Mouse (Mus musculus): ENCODE data around the gene 1700013G24Rik.
A peak's percentile ranks its signal among the peaks of the same experiment; 100 is the strongest.
"Not testable (repeated sequence)": the region's sequence is repeated elsewhere in the genome, so short reads cannot be mapped to it uniquely, and the experiment has no call there.

1700013G24Rik gene

DNA sequence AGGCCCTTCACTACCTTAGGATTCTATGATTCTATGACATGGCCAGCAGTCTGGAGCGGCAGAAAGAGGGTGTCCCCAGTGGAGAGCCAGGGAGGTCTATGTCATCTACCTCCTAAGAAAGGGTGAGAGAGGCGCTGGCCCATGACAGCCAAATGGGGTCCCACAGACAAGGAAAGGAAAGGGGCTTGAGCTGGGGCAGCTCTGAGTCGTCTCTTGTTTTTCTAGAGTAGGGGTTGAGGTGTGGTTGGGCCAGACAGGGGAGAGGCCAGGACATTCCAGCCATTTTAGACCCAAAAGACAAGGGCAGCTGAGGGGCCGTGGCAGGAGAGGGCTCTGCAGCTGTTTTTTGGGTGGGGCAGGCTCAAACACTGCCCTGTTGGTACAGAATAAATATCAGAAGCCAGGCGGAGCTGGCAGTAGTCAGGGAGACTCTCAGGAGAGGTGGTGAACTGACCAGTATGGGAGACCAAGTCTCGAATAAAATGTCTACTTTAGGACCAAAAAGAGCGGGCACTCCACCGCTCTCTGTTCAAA is at the start of gene 1700013G24Rik:
Gene 1700013G24Rik, plus strand, starts transcription at position 51 of the 534 bp plus-strand sequence.
- no peak for DNase-seq (ENCODE audit: low spot score in 2 of 2)

- no peak for DNase-seq (ENCODE audit: low spot score in 2 of 2)
Observed at GRCm38 (mm10) chr4:137405571-137405970, 47.5 kb upstream of the 1700013G24Rik start.

- no peak for DNase-seq (ENCODE audit: low spot score in 2 of 2)
Observed at GRCm38 (mm10) chr4:137409691-137410090, 43.4 kb upstream of the 1700013G24Rik start, which contains the start of gene Cela3a. Gene Cela3a, minus strand, starts transcription at chr4:137409791.

- not testable (repeated sequence) for DNase-seq (ENCODE audit: low spot score in 2 of 2)
Observed at GRCm38 (mm10) chr4:137412185-137412709, 40.8 kb upstream of the 1700013G24Rik start.

- no peak for DNase-seq (ENCODE audit: low spot score in 2 of 2)
Observed at GRCm38 (mm10) chr4:137414936-137415335, 38.1 kb upstream of the 1700013G24Rik start.

DNA sequence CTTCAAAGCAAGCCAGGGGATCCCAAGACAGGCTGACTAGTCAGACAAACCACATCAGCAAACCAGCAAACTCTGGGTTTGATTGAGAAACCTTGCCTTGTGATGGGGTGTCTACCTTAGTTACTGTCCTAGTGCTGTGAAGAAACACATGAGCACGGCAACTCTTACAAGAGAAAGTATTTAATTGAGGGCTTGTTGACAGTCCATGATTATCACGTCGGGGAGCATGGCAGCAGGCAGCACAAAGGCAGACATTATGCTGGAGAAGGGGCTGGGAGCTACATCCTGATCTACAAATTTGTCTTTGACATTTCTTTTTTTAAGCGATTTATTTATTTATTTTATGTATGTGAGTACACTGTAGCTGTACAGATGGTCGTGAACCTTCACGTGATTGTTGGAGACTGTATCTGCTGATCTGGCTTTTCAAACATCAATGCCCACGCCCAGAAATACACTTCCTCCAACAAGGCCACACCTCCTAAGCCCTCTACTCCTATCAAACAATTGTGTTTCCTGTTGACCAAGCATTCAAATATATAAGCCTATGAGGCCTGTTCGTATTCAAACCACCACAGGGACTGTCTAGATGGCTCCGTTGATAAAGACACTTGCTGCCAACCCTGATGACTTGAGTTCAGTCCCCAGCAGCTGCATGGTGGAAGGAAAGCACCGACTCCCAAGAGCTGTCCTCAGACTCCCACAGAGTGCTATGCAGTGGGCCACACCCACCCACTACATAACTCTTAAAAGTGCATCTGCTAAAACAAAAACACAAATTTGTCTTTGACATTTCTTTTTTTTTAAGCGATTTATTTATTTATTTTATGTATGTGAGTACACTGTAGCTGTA is 35.1 kb upstream of the 1700013G24Rik start:
- no peak for DNase-seq (ENCODE audit: low spot score in 2 of 2)

DNA sequence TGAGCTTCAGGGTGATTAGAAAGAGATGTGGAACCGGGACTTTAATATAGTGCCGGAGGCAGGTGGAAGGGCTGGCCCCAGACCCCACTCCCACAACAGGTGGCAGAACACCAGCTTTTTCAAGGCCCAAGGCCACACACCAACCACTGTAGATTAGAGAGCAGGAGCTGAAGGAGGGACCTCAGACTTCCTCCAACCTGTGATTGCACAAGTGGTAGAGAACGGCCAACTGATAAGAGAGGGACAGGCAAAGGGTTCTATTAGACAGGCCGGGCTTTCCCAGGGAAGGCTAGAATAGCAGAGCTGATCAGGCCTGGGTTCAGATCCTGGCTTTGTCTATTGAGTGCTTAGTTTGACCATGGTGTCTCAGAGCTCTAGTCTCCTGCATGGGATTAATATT is 22.6 kb upstream of the 1700013G24Rik start, which contains the start of gene Cela3b:
Gene Cela3b, minus strand, starts transcription at position 39 of the 400 bp plus-strand sequence.
- no peak for DNase-seq (ENCODE audit: low spot score in 2 of 2)

GRCm38 (mm10) chr4:137432700-137433550 is 20.2 kb upstream of the 1700013G24Rik start:
- DNase-seq (ENCODE audit: low spot score in 2 of 2): not testable (repeated sequence)

- DNase-seq (ENCODE audit: low spot score in 2 of 2): no peak
Observed at GRCm38 (mm10) chr4:137436979-137437669, 16.0 kb upstream of the 1700013G24Rik start.

- peak in 1 of 2 experiments; percentile 21 for DNase-seq (ENCODE audit: low spot score in 2 of 2)
Observed at GRCm38 (mm10) chr4:137438842-137439241, 14.2 kb upstream of the 1700013G24Rik start.

DNA sequence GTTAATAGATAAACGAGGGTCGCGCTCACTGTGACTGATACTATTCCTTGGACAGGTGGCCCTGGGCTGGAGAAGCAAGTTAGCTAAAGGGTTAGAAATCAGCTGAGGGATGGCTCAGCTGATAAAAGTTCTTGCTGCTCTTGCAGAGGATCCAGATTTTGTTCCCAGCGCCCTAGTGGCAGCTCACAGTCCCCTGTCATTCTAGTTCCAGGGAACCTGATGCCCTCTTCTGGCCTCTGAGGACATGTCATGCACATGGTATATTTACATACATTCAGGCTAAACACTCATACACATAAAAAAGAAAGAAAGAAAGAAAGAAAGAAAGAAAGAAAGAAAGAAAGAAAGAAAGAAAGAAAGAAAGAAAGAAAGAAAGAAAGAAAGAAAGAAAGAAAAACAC is 11.8 kb upstream of the 1700013G24Rik start:
- DNase-seq (ENCODE audit: low spot score in 2 of 2): no peak

DNA sequence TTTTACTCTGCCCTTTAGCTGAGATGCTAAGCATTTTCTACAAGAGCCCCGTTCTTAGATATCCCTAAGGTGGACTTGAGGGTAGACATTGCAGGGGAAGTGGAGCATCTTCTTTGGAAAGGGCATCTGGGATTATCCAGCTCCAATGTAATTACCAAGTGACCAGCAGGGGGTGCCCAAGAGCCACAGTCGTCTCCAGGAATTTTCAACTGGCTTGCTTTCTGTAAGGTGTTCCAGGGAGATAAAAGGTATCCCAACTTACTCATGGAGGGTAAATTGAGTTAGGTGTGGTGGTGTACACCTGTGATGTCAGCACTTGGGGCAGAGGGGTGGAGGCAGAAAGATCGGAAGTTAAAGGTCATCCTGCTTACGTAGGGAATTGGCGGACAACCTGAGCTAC is 9.5 kb upstream of the 1700013G24Rik start:
- peak; percentile 59 to 87 for DNase-seq (ENCODE audit: low spot score in 2 of 2)

- DNase-seq (ENCODE audit: low spot score in 2 of 2): no peak
Observed at GRCm38 (mm10) chr4:137445881-137446280, 7.2 kb upstream of the 1700013G24Rik start.

GRCm38 (mm10) chr4:137447363-137448196 is 5.5 kb upstream of the 1700013G24Rik start:
- no peak for DNase-seq (ENCODE audit: low spot score in 2 of 2)

DNA sequence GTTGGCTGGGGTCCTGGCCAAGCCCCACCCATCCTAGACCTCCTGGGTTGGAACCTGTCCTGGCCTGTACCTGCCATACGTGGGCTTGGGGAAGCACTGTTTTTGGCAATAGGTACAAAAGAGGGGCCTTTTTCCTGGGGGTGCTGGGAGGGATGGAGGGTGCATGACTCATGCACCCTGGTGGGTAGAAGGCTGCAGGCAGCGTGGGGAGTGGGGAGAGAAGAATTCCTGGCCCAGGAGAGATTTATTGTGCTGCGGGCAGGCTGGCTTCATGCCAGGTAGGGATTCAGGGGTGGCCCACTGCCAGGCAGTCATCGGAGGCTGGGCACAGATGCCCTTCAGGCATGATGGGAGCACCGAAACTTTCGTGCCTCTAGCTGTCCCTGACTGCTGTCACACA is 4.9 kb upstream of the 1700013G24Rik start:
- peak in 1 of 2 experiments; percentile 60 for DNase-seq (ENCODE audit: low spot score in 2 of 2)

- DNase-seq (ENCODE audit: low spot score in 2 of 2): no peak
Observed at GRCm38 (mm10) chr4:137448641-137449040, 4.4 kb upstream of the 1700013G24Rik start.

- DNase-seq (ENCODE audit: low spot score in 2 of 2): no peak
Observed at GRCm38 (mm10) chr4:137449132-137449531, 4.0 kb upstream of the 1700013G24Rik start.

DNA sequence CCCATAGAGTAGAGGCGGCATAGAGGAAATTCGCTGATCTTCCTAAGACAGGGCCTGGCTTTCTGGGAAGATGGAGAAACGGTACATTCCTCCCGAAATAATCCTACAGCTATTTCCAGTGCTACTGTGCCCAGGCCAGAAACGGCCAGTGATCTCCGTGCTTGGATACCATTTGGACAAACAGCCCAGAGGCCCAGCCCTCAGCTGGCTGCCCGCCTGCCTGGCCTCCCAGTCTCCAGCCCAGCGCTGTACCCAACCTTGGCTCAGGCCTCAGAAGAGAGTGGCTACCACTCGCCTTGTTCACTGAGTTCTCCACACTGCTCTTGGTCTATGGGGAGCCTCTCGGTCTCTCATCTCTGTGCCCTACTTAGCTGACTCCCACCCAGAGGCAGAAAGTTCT is 3.4 kb upstream of the 1700013G24Rik start:
- DNase-seq (ENCODE audit: low spot score in 2 of 2): no peak

- DNase-seq (ENCODE audit: low spot score in 2 of 2): no peak
Observed at GRCm38 (mm10) chr4:137452190-137452589, 894 bp upstream of the 1700013G24Rik start.

DNA sequence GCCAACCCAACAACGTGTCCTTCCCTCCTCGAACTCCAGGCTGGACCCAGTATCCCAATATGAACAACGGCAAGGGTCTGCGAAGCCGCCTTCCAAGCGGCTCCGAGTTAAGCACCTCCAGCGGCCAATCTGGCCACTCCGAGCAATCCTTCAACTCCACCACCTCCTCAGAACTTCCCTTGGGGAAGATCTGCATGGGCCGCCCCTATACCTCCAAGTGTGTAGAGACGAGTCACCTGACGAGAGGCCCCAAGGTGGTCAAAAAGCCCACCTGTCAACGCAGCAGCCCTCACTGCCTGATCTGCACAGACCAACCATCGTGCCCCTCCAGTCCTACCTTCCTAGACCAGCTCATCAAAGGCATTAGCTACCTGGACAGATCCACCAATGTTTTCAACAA is 1.5 kb downstream of the 1700013G24Rik start:
- no peak for DNase-seq (ENCODE audit: low spot score in 2 of 2)

Data from spleen, postnatal 4 days (tissue).